Comparison of ENCODE assay signal across 10 mouse cellular contexts in the genomic region with DNA sequence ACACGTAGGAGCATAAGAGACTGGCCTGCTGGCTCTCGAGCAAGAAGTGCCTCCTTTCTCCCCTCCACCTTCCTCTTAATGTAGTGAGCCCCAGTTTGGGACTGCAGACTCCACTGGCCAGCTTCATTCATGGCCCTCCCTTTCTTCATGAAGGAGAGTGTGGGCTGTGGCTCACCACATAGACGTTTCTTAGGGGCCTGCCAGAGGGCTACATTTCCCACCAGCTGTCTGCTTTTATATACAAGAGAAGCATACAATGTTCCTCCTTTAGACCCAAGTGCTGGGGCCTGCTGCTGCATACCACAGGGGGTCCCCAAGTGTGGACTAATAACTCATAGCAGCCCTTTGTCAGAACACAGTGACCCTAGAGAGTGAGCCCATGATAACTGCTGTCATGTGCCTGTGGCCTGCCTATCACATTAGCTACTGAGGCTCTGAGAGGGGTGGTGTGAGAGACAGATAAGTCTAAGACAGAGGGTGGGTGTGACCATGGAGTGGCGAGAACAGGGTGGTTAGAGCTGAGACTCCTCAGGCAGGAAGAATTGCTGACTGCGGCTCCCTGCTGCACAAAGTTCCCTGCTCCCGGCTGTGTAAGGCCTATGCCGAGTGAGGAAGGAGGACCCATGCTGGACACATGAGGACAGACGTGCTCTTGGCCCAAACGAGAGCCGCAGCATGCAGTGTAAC.
DNase-seq lines count a peak whose midpoint lies in the region; ATAC-seq lines count a peak whose summit lies in the region.
"Had no signal": no experiment of that assay in that cellular context is flagged by ENCODE, and none has a peak within 500 bp of the region (broad histone marks: within the 10 kb centered on the region; RNA-seq: fewer than 3 reads in every experiment).

No protein-coding gene starts in this region.

- peaks cover 30% of the 10 kb centered on the region for H3K4me1 ChIP-seq in embryonic facial prominence, embryonic 13.5 days

- no peak overlapping the region for H3K4me3 ChIP-seq in embryonic facial prominence, embryonic 13.5 days

- no peaks in the 10 kb centered on the region for H3K27me3 ChIP-seq in embryonic facial prominence, embryonic 13.5 days
- H3K27me3 ChIP-seq: Patski had no signal

- H3K36me3 ChIP-seq in embryonic facial prominence, embryonic 13.5 days: peaks cover 62% of the 10 kb centered on the region

- WGBS in embryonic facial prominence, embryonic 13.5 days: 81% methylated on average over 10 of the region's 10 CpGs

- H3K27ac ChIP-seq in embryonic facial prominence, embryonic 13.5 days: peak overlapping the region; percentile 44; the same call in 1 of the 2 replicates

- no peak for ATAC-seq in embryonic facial prominence, embryonic 13.5 days (ENCODE audit: insufficient number of reproducible peaks, insufficient read depth, low FRiP score, low TSS enrichment, low read depth)
- ATAC-seq: Patski had no signal

- H3K9me3 ChIP-seq in embryonic facial prominence, embryonic 13.5 days: no peaks in the 10 kb centered on the region

- DNase-seq in kidney, postnatal 25 days: peak; percentile 30 to 69
- no peak for DNase-seq in kidney, adult 9 months
- DNase-seq in kidney, postnatal 36 days: peak; percentile 29 to 42
- DNase-seq in spleen, postnatal 36 days (ENCODE audit: low spot score in 2 of 2): peak; percentile 40 to 67
- no peak for DNase-seq in B cell, adult 2 months
- no peak for DNase-seq in cerebellum, postnatal 14 days
- DNase-seq in right cerebral cortex, postnatal 10 days (ENCODE audit: low spot score in 2 of 2): no peak
- DNase-seq: right cerebral cortex, postnatal 14 days had no signal

- no peak overlapping the region for H3K9ac ChIP-seq in embryonic facial prominence, embryonic 13.5 days

- no peak overlapping the region for H3K4me2 ChIP-seq in embryonic facial prominence, embryonic 13.5 days

Comparison
In these comparisons a context has a peak if more than half of its experiments do, and no peak if none do; other contexts are left out.
1. DNase-seq: peak in kidney, postnatal 25 days (2 of 2), kidney, postnatal 36 days (2 of 2) and spleen, postnatal 36 days (2 of 2); none in kidney, adult 9 months (single experiment), B cell, adult 2 months (0 of 2), cerebellum, postnatal 14 days (0 of 2) and right cerebral cortex, postnatal 10 days (0 of 2).